Mouse (Mus musculus): ENCODE measurements at regions not wholly inside any gene's neighbourhood (a gene's known extent, or its start where the extent isn't known, plus 50 kb on each side); places are given as distances from the start of the nearest gene placed in this dataset.

DNA sequence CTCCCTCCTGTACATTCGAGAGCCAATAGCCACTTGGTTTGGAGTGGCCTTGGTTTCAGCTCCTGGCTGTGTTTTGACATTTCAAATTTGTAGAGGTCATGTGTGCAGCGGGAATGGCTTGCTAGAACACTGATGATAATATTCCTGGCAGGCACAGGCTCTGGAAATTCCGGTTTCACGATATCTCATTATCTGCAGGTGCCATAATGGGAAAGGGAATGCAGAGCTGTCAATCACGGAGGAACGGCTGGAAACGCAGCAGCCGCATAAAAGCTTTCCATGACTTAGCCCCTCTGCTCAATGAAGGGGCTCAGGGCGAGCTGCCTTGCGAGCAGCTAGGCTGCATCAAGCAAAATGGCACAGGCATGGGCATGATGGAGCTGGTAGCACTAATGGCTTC lies 251.6 kb downstream of the Tshz3 start:
- Histone ChIP-seq H3K9me3 (replicated peaks) (no peaks in the 10 kb centered on the region), H3K4me1 (no peaks in the 10 kb centered on the region), H3K4me2 (no peak overlapping the region), H3K4me3 (replicated peaks) (no peak overlapping the region), H3K27ac (no peak overlapping the region), H3K9ac (no peak overlapping the region), H3K36me3 (no peaks in the 10 kb centered on the region), H3K27me3 (no peaks in the 10 kb centered on the region)
- WGBS: 67% methylated on average over 10 of the region's 10 CpGs
- no peak for ATAC-seq (replicated peaks; ENCODE audit: low FRiP score)

DNA sequence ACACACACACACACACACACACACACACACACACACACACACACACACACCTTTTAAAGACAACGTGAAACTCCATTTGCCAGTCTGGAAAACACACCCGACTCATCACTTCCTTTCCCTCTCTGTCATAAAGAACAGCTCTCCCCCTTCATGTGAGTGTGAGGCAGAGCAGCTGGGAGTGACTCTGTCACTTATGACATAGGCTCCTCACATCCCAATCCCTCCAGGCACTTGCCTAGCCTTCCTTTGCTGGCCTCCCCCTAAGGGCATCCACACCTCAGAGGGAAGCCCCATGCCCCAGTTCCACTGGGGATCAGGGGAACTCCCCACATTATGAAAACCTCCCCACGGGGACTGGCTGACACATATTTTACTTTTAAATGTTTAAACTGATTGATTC lies 257.5 kb downstream of the Tshz3 start:
- H3K9me3 ChIP-seq (replicated peaks): no peaks in the 10 kb centered on the region
- H3K4me1 ChIP-seq: no peaks in the 10 kb centered on the region
- no peak overlapping the region for H3K9ac ChIP-seq
- H3K4me2 ChIP-seq: no peak overlapping the region
- H3K4me3 ChIP-seq (replicated peaks): no peak overlapping the region
- 31% methylated on average over 3 of the region's 3 CpGs for WGBS
- no peaks in the 10 kb centered on the region for H3K36me3 ChIP-seq
- H3K27me3 ChIP-seq: no peaks in the 10 kb centered on the region
- ATAC-seq (replicated peaks; ENCODE audit: low FRiP score): no peak
- H3K27ac ChIP-seq: no peak overlapping the region

DNA sequence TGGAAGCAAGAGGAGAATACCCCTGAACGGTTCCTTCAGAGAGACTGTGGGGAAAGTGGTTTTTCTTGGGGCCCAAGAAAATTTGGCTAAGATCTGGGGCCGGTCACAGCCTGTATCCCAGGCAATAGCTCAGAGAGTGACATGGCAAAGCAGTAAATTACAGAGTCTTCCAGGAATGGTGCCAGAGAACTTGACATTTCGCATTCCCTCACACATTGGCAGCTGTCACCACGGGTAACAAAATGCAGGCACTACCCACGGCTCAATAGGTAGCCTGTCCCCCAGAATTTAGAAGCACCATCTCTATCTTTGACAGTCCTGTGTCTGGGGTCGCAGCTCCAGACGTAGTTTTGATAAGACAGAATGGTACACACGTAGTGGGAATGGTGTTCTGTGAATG lies 260.3 kb downstream of the Tshz3 start:
- Histone ChIP-seq H3K27ac (no peak overlapping the region), H3K4me2 (no peak overlapping the region), H3K9me3 (replicated peaks) (no peaks in the 10 kb centered on the region), H3K4me1 (no peaks in the 10 kb centered on the region), H3K36me3 (no peaks in the 10 kb centered on the region), H3K4me3 (replicated peaks) (no peak overlapping the region), H3K27me3 (no peaks in the 10 kb centered on the region), H3K9ac (no peak overlapping the region)
- no peak for ATAC-seq (replicated peaks; ENCODE audit: low FRiP score)
- 69% methylated on average over 8 of the region's 8 CpGs for WGBS

DNA sequence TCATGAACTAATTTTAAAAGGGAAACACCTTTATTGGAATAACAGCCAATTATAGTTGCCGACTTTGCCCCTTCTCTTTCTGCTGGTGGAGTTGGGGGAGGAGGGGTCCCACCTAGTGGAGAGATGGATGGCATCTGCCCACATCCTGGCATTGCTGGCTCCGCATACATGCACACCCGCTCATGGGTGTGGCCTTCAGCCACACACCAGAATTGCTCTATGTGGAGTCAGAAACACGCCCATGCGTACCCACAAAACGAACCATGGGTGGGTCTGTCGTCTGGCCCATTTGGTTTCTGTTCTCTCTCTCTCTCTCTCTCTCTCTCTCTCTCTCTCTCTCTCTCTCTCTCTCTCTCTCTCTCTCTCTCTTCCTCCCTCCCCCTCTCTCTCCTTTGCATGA lies 273.9 kb downstream of the Tshz3 start:
- Histone ChIP-seq H3K9ac (no peak overlapping the region), H3K9me3 (replicated peaks) (no peaks in the 10 kb centered on the region), H3K36me3 (no peaks in the 10 kb centered on the region), H3K4me1 (peaks cover 16% of the 10 kb centered on the region), H3K4me2 (no peak overlapping the region), H3K4me3 (replicated peaks) (no peak overlapping the region), H3K27me3 (peaks cover 20% of the 10 kb centered on the region; the same call in 1 of the 2 replicates), H3K27ac (no peak overlapping the region)
- ATAC-seq (replicated peaks; ENCODE audit: low FRiP score): no peak
- 72% methylated on average over 7 of the region's 7 CpGs for WGBS

DNA sequence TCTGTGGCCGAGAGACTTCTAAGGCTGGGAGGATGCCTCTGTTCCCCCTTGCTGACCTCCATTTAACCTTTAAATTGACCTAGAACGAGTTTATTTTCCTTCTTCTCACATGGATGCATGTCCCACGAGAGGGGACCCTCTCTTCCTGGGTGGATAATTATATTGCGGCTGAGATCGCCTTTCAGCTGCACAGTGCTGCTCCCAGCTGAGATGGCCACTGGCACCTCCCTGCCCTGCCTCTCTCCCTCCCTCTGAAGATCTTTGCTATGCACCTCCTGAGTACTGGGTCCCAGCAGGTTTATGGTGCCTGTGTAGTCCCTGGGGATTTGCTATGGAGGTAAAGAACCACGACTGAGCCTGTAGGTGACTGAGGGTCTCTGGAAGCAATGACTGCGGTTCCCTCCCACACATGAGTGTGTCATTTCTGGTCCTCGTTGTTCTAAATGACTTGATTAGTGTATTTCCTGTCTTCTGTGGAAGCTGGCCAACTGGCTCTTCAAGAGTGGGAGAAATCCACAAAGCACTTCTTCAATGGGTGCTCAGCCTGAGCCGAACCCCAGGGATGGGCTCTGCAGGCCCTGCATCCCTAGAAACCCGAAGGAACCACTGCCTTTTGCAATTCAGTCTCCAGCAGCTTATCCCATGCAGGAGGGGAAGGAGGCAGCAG lies 275.9 kb downstream of the Tshz3 start:
- no peak overlapping the region for H3K27ac ChIP-seq
- WGBS: 28% methylated on average over 10 of the region's 10 CpGs
- H3K4me2 ChIP-seq: 0 out of 2 replicates have a peak overlapping the region, but pooled peaks have one; percentile 5
- no peaks in the 10 kb centered on the region for H3K36me3 ChIP-seq
- H3K4me1 ChIP-seq: peaks cover 14% of the 10 kb centered on the region
- no peak overlapping the region for H3K4me3 ChIP-seq (replicated peaks)
- H3K27me3 ChIP-seq: peaks cover 20% of the 10 kb centered on the region; the same call in 1 of the 2 replicates
- no peaks in the 10 kb centered on the region for H3K9me3 ChIP-seq (replicated peaks)
- peak; percentile 67; the same call in 1 of the 2 replicates for ATAC-seq (replicated peaks; ENCODE audit: low FRiP score)
- H3K9ac ChIP-seq: no peak overlapping the region

DNA sequence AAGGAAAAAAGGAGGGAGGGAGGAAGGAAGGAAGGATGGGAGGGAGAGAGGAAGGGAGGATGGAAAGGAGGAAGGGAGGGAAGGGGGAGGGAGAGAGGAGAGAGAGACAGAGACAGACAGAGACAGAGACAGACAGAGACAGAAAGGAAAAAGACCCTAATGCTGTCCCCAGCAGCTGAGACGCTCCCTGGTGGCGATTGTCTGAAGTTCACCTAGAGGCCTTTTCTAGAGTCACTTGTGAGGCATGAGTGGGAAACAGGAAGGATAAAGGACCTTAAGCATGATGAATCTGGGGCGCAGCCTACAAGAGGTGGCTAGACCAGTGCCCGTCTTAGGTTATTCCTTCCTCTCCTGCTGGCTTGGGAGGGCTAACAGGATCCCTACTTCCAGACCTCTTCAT lies 276.7 kb downstream of the Tshz3 start:
- 54% methylated on average over 4 of the region's 4 CpGs for WGBS
- H3K36me3 ChIP-seq: no peaks in the 10 kb centered on the region
- H3K4me1 ChIP-seq: peaks cover 14% of the 10 kb centered on the region
- no peak overlapping the region for H3K27ac ChIP-seq
- H3K4me2 ChIP-seq: no peak overlapping the region
- H3K27me3 ChIP-seq: peaks cover 16% of the 10 kb centered on the region; the same call in 1 of the 2 replicates
- H3K9me3 ChIP-seq (replicated peaks): no peaks in the 10 kb centered on the region
- no peak overlapping the region for H3K4me3 ChIP-seq (replicated peaks)
- no peak overlapping the region for H3K9ac ChIP-seq
- ATAC-seq (replicated peaks; ENCODE audit: low FRiP score): no peak

DNA sequence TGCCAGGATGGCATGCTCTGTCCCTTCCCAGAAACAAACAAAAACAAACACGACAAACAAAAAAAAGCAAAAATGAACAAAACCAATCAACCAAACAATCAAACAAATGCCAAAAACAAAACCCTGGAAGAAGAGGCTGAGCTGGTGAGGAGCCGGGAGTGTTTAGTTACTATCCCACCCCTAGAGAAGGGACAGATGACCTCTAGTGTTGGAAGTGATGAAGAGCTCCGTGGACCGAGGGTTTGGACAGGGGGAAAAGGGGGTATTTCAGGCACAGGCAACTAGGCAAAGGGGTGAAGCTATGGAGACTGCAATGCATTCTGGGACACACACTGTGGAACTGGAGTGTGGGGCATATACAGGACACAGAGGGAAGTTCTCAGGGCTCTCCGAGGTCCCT lies 277.6 kb downstream of the Tshz3 start:
- no peak overlapping the region for H3K4me3 ChIP-seq (replicated peaks)
- peaks cover 14% of the 10 kb centered on the region for H3K4me1 ChIP-seq
- no peaks in the 10 kb centered on the region for H3K36me3 ChIP-seq
- no peak overlapping the region for H3K9ac ChIP-seq
- no peak overlapping the region for H3K27ac ChIP-seq
- 18% methylated on average over 5 of the region's 5 CpGs for WGBS
- H3K4me2 ChIP-seq: 0 out of 2 replicates have a peak overlapping the region, but pooled peaks have one; percentile 21
- peaks cover 8% of the 10 kb centered on the region; the same call in 1 of the 2 replicates for H3K27me3 ChIP-seq
- no peak for ATAC-seq (replicated peaks; ENCODE audit: low FRiP score)
- no peaks in the 10 kb centered on the region for H3K9me3 ChIP-seq (replicated peaks)

DNA sequence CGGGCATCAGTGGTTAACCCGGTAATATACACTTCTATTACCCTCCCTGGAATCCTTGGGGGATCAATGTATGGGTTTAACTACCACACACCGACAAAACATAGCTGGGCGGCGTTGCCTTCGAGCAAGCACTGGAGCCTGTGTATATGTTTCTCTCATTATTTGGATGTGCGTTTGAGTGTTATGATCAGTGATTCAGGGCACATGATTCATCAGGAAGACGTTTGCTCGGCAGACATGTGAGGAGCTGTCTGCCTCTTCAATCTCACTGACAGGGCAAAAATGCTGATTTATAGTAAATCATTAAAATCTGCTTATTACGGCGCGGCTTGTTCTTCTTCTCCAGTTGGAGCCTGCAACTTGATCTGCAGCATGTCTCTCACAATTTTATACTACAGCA lies 279.9 kb downstream of the Tshz3 start:
- no peak overlapping the region for H3K4me3 ChIP-seq (replicated peaks)
- H3K36me3 ChIP-seq: no peaks in the 10 kb centered on the region
- no peak overlapping the region for H3K4me2 ChIP-seq
- H3K27me3 ChIP-seq: no peaks in the 10 kb centered on the region
- no peaks in the 10 kb centered on the region for H3K9me3 ChIP-seq (replicated peaks)
- H3K9ac ChIP-seq: no peak overlapping the region
- peaks cover 14% of the 10 kb centered on the region for H3K4me1 ChIP-seq
- ATAC-seq (replicated peaks; ENCODE audit: low FRiP score): no peak
- H3K27ac ChIP-seq: no peak overlapping the region
- 54% methylated on average over 12 of the region's 12 CpGs for WGBS

DNA sequence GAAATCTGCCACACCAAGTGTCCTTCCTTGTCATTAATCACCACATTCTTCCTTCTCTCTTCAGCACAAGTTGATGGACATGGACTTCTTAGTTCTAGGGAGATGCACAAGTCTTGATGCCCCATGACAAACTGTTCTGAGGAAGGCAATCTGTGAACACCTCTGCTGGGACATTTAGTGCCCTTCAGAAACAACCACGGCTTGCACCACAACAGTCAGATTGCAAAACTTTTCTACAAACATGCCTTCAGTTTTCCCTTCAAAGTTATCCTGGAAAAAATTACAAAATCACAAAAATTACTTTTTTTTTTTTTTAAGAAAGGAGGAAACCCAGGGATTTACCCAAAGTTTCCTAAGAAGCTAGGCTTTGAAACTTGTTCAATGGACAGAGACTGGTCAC lies 291.5 kb downstream of the Tshz3 start:
- H3K9ac ChIP-seq: no peak overlapping the region
- no peaks in the 10 kb centered on the region for H3K27me3 ChIP-seq
- no peaks in the 10 kb centered on the region for H3K4me1 ChIP-seq
- no peak overlapping the region for H3K4me3 ChIP-seq (replicated peaks)
- H3K27ac ChIP-seq: no peak overlapping the region
- 83% methylated on average over 1 of the region's 1 CpGs for WGBS
- no peak overlapping the region for H3K4me2 ChIP-seq
- H3K36me3 ChIP-seq: no peaks in the 10 kb centered on the region
- no peak for ATAC-seq (replicated peaks; ENCODE audit: low FRiP score)
- H3K9me3 ChIP-seq (replicated peaks): 0 out of 2 replicates have a peak, but pooled peaks cover 4% of the 10 kb centered on the region

DNA sequence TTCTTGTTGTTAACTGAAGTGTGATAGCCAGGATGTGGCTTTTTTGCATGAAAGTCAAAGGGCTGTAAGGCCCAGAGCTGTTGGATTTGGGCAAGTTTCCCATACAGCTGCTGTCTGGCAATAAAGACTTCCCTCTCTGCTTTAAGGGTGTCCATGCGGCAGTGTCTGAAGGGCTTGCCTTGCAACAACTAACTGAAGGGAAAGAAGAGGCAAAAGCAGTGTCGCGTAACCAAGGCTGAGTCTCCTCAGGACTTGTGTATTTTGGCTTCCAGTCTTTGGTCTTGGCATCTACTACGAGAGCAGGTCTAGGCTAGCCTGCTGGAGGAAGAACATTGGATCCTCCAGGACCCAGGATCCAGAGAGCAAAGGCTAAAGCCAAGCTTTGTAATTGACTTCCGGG lies 306.7 kb downstream of the Tshz3 start:
- no peak for ATAC-seq (replicated peaks; ENCODE audit: low FRiP score)
- Histone ChIP-seq H3K4me2 (no peak overlapping the region), H3K9ac (no peak overlapping the region), H3K4me3 (replicated peaks) (no peak overlapping the region), H3K9me3 (replicated peaks) (no peaks in the 10 kb centered on the region), H3K36me3 (no peaks in the 10 kb centered on the region), H3K4me1 (no peaks in the 10 kb centered on the region), H3K27me3 (no peaks in the 10 kb centered on the region), H3K27ac (no peak overlapping the region)
- WGBS: 77% methylated on average over 5 of the region's 5 CpGs

DNA sequence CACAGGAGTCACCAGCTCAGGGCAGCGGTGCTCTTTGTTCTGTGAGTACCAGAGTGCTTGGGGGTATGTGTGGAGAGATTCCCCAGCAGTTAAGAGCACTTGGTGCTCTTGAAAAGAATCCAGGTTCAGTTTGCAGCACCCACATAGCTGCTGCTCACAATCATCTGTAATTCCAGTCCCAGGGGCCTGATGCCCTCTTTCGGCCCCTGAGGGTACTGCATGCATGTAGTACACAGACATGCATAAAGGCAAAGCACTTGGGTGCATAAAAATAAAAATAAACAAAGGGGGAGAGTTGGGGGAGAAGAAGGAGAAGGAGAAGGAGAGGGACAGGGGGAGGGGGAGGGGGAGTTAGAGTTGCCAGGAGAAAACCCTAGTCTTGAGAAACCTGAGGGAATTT lies 307.8 kb downstream of the Tshz3 start:
- Histone ChIP-seq H3K9me3 (replicated peaks) (no peaks in the 10 kb centered on the region), H3K27me3 (no peaks in the 10 kb centered on the region), H3K9ac (no peak overlapping the region), H3K4me1 (no peaks in the 10 kb centered on the region), H3K36me3 (no peaks in the 10 kb centered on the region), H3K4me2 (no peak overlapping the region), H3K4me3 (replicated peaks) (no peak overlapping the region), H3K27ac (no peak overlapping the region)
- 91% methylated on average over 2 of the region's 2 CpGs for WGBS
- ATAC-seq (replicated peaks; ENCODE audit: low FRiP score): no peak

DNA sequence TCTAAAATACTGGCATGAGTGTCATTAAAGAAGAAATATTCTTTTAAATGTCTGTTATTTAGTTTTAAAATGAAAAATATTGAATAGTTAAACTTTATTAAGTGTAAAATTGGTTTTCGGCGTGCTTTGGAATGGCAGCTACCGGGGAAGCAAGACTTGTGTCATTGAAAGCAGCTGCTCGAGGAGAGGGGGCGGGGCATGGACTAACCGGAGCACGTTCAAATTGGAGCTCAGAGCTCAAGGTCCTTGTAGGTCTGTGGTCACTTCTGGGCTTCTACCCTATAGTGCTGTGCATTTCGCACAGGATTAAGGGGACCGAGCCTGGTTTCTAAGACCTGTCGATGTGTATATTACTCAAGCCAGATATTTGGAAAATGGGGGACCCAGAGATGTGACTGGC lies 309.0 kb downstream of the Tshz3 start:
- H3K9ac ChIP-seq: no peak overlapping the region
- no peak overlapping the region for H3K27ac ChIP-seq
- no peak overlapping the region for H3K4me2 ChIP-seq
- no peaks in the 10 kb centered on the region for H3K36me3 ChIP-seq
- no peak overlapping the region for H3K4me3 ChIP-seq (replicated peaks)
- ATAC-seq (replicated peaks; ENCODE audit: low FRiP score): no peak
- WGBS: 67% methylated on average over 10 of the region's 10 CpGs
- H3K27me3 ChIP-seq: no peaks in the 10 kb centered on the region
- H3K4me1 ChIP-seq: peaks cover 8% of the 10 kb centered on the region
- no peaks in the 10 kb centered on the region for H3K9me3 ChIP-seq (replicated peaks)

DNA sequence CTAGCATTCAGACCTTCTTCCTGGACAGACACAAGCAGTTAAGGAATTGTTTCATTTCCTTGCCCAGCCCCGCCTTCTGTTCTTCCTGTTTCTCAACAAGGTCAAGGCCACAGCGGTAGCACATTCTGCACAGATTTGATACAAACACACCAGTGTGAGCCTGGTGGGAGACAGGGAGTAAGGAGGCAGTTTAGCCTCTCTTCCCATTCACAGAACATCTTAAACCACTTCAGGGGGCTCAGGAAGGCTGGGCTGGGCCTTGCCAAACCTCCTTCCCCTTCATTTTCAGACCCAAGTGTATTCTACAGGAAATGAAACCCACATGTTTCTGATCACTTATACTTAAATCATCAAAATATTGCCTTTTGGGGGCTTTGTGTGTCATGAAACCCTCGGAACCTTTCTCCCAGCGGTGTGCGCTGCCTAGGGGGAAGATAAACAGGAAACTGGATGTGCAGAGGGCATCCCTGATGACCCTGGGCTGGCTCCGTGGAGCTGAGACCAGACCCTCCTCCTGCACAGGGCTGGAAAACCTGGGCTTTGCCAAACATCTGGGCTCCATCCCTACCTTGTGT lies 313.3 kb downstream of the Tshz3 start:
- Histone ChIP-seq H3K4me2 (no peak overlapping the region), H3K9me3 (replicated peaks) (no peaks in the 10 kb centered on the region), H3K27me3 (no peaks in the 10 kb centered on the region), H3K4me1 (peaks cover 8% of the 10 kb centered on the region), H3K4me3 (replicated peaks) (no peak overlapping the region), H3K9ac (no peak overlapping the region), H3K27ac (peak overlapping the region; percentile 54), H3K36me3 (no peaks in the 10 kb centered on the region)
- ATAC-seq (replicated peaks; ENCODE audit: low FRiP score): no peak
- WGBS: 38% methylated on average over 6 of the region's 6 CpGs
